Mouse (Mus musculus) gastrocnemius, adult 18-20 months (tissue): ENCODE measurements around the gene Abhd13. TPM values are rescaled to one million over a fixed set of nuclear protein-coding genes. Genes with fewer than 3 reads are reported as not detected.

Experiments used
- DNase-seq: peaks from one replicate; pipeline ENCODE4 v3.0.0; 2021; ENCODE audit warnings: low spot score
- long read RNA-seq, 2 experiments: library from polyadenylated mRNA; stranded (forward); transcript quantifications; one replicate each; pipeline ENCODE4 v2.0.0; 2021
- total RNA-seq, 2 experiments: library from RNA; stranded (reverse); gene quantifications; 2 replicates each; pipeline ENCODE4 v1.2.3; 2021

Abhd13 gene
- total RNA-seq = 1 to 10 TPM; 6.3 to 6.4 TPM
- long read RNA-seq, experiment 1, full-length matches to known transcripts = 11 of 11 reads
- long read RNA-seq, experiment 1, partial matches to known transcripts = 0 of 11 reads
- long read RNA-seq, experiment 1, other reads (novel, unspliced or antisense) = 0 of 11 reads
- long read RNA-seq, experiment 2, full-length matches to known transcripts = 8 of 11 reads
- long read RNA-seq, experiment 2, partial matches to known transcripts = 0 of 11 reads
- long read RNA-seq, experiment 2, other reads (novel, unspliced or antisense) = 3 of 11 reads

- peak; percentile 99 for DNase-seq
Measured at GRCm38 (mm10) chr8:9977573-9978314, at the start of gene Abhd13, which contains the start of gene Lig4. Gene Abhd13 (plus strand): TSS chr8:9977707. Gene Lig4 (minus strand): TSS chr8:9977686.

- DNase-seq = no peak
Measured at GRCm38 (mm10) chr8:9929746-9930445, 47.6 kb upstream of the Abhd13 start.

- no peak for DNase-seq
Measured at GRCm38 (mm10) chr8:9932711-9933110, 44.8 kb upstream of the Abhd13 start.

- DNase-seq = peak; percentile 10
Measured at GRCm38 (mm10) chr8:9934891-9935565, 42.5 kb upstream of the Abhd13 start.

- DNase-seq = no peak
Measured at GRCm38 (mm10) chr8:9935574-9935973, 41.9 kb upstream of the Abhd13 start.

GRCm38 (mm10) chr8:9949134-9949890, 28.2 kb upstream of the Abhd13 start:
- no peak for DNase-seq

GRCm38 (mm10) chr8:9958338-9958737, 19.2 kb upstream of the Abhd13 start:
- DNase-seq = no peak

GRCm38 (mm10) chr8:9959919-9960318, 17.6 kb upstream of the Abhd13 start:
- no peak for DNase-seq

- DNase-seq = no peak
Measured at GRCm38 (mm10) chr8:9971866-9972265, 5.6 kb upstream of the Abhd13 start.

GRCm38 (mm10) chr8:9975276-9975675, 2.2 kb upstream of the Abhd13 start:
- DNase-seq = no peak

GRCm38 (mm10) chr8:9975898-9976611, 1.5 kb upstream of the Abhd13 start:
- peak; percentile 98 for DNase-seq

- DNase-seq = no peak
Measured at GRCm38 (mm10) chr8:9977016-9977415, 491 bp upstream of the Abhd13 start.

GRCm38 (mm10) chr8:9978475-9979230, 1.1 kb downstream of the Abhd13 start:
- no peak for DNase-seq

- DNase-seq = no peak
Measured at GRCm38 (mm10) chr8:9979746-9980145, 2.2 kb downstream of the Abhd13 start.

GRCm38 (mm10) chr8:9980188-9980587, 2.7 kb downstream of the Abhd13 start:
- DNase-seq = no peak

- DNase-seq = no peak
Measured at GRCm38 (mm10) chr8:10004115-10004514, 26.6 kb downstream of the Abhd13 start.

- DNase-seq = peak; percentile 15
Measured at GRCm38 (mm10) chr8:10006156-10006985, 28.9 kb downstream of the Abhd13 start, which contains the start of gene Tnfsf13b. Gene Tnfsf13b (plus strand): TSS chr8:10006467.

- peak; percentile 5 for DNase-seq
Measured at GRCm38 (mm10) chr8:10006986-10007659, 29.6 kb downstream of the Abhd13 start.
